Mouse (Mus musculus) WW6 (cell line): Measurements from ENCODE around the gene Ubash3b.

Experiments
- DNase-seq: peaks from one replicate; pipeline ENCODE4 v3.0.0-alpha.2; 2013; ENCODE audit warnings: low read depth, low spot score

Gene Ubash3b

GRCm38 (mm10) chr9:41161413-41161812, at the start of gene Ubash3b:
TSS of gene Ubash3b (minus strand) at chr9:41161697.
- no peak for DNase-seq

- peak; percentile 89 for DNase-seq
Measured at GRCm38 (mm10) chr9:41207130-41208104, 45.9 kb upstream of the Ubash3b start.

- DNase-seq: no peak
Measured at GRCm38 (mm10) chr9:41206717-41207116, 45.2 kb upstream of the Ubash3b start.

GRCm38 (mm10) chr9:41205267-41205666, 43.8 kb upstream of the Ubash3b start:
- DNase-seq: no peak

- DNase-seq: no peak
Measured at GRCm38 (mm10) chr9:41199456-41200252, 38.2 kb upstream of the Ubash3b start.

- no peak for DNase-seq
Measured at GRCm38 (mm10) chr9:41198501-41199265, 37.2 kb upstream of the Ubash3b start.

- no peak for DNase-seq
Measured at GRCm38 (mm10) chr9:41195742-41196311, 34.3 kb upstream of the Ubash3b start.

- DNase-seq: no peak
Measured at GRCm38 (mm10) chr9:41191651-41192210, 30.2 kb upstream of the Ubash3b start.

GRCm38 (mm10) chr9:41190745-41191482, 29.4 kb upstream of the Ubash3b start:
- DNase-seq: peak; percentile 20

GRCm38 (mm10) chr9:41187939-41188338, 26.4 kb upstream of the Ubash3b start:
- no peak for DNase-seq

- DNase-seq: no peak
Measured at GRCm38 (mm10) chr9:41187498-41187897, 26.0 kb upstream of the Ubash3b start.

- DNase-seq: no peak
Measured at GRCm38 (mm10) chr9:41185331-41185730, 23.8 kb upstream of the Ubash3b start.

- DNase-seq: no peak
Measured at GRCm38 (mm10) chr9:41182550-41182949, 21.1 kb upstream of the Ubash3b start.

- DNase-seq: no peak
Measured at GRCm38 (mm10) chr9:41181803-41182202, 20.3 kb upstream of the Ubash3b start.

- no peak for DNase-seq
Measured at GRCm38 (mm10) chr9:41181372-41181771, 19.9 kb upstream of the Ubash3b start.

- DNase-seq: no peak
Measured at GRCm38 (mm10) chr9:41179056-41179455, 17.6 kb upstream of the Ubash3b start.

GRCm38 (mm10) chr9:41173158-41173557, 11.7 kb upstream of the Ubash3b start:
- no peak for DNase-seq

GRCm38 (mm10) chr9:41172426-41172825, 10.9 kb upstream of the Ubash3b start:
- no peak for DNase-seq

GRCm38 (mm10) chr9:41170026-41170425, 8.5 kb upstream of the Ubash3b start:
- DNase-seq: no peak

- no peak for DNase-seq
Measured at GRCm38 (mm10) chr9:41168656-41169055, 7.2 kb upstream of the Ubash3b start.
